Mouse (Mus musculus): Measurements from ENCODE around the gene Phactr3.

Gene Phactr3

DNA sequence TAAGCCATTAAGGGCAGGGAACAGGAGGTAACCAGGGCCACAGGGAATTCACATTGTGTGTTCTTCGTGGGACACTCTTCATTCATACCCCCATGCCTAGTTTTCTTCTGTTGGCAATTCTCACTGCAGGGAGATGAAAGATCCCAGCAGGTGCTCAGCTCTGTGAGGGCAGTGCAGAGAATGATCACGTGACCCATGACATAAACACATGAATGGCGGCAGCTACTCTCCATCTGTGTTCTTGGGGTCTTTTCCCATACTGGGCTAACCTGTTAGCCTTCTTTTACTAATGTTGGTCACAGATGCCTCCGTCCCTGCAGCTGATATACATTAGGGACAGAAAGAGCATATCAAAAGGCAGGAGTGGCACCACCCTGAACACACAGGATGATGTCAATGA lies 16.9 kb downstream of the Phactr3 start:
- DNase-seq (ENCODE audit: low spot score in 2 of 2) = no peak

DNA sequence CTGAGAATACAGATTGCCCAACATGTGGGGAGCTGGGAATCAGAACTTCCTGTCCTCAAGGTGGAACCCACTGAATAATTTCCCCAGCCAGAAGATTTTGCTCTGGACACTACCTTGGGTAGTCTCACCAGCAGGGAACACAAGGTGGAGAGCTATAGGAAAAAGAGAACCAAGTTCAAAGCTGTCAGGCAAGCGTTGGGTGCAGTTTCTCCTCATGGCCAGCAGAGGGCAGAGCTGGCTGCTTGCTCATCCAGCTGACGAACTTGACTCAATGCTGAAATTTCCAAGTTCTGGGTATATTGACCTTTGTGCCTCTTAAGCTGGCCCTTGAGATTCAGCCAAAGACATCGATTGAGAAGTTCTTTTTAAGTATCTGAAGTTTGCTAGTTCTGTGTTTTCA lies 18.7 kb downstream of the Phactr3 start:
- DNase-seq (ENCODE audit: low spot score in 2 of 2) = peak; percentile 70 to 75

DNA sequence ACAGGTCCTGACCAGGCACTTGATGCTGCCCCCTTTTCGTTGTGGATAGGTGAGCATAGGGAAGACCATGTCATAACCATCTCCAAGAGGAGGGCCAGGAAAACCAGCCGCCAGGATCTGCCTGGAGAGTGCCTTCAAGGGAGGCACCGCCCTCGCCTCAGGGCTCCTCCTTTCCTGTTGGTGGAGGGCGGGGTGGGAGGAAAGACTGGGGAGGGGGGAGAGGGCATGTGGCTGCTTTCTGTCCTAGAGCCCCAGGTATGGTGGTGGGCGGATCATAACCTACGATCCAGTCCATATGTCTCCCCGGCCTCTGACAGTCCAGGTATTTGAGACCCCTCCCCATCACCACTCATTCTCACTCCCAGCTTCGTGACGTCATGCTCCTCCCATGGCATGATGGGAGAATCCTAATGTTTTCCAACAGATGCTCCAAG lies 22.7 kb downstream of the Phactr3 start:
- DNase-seq (ENCODE audit: low spot score in 2 of 2) = peak; percentile 82 to 88

DNA sequence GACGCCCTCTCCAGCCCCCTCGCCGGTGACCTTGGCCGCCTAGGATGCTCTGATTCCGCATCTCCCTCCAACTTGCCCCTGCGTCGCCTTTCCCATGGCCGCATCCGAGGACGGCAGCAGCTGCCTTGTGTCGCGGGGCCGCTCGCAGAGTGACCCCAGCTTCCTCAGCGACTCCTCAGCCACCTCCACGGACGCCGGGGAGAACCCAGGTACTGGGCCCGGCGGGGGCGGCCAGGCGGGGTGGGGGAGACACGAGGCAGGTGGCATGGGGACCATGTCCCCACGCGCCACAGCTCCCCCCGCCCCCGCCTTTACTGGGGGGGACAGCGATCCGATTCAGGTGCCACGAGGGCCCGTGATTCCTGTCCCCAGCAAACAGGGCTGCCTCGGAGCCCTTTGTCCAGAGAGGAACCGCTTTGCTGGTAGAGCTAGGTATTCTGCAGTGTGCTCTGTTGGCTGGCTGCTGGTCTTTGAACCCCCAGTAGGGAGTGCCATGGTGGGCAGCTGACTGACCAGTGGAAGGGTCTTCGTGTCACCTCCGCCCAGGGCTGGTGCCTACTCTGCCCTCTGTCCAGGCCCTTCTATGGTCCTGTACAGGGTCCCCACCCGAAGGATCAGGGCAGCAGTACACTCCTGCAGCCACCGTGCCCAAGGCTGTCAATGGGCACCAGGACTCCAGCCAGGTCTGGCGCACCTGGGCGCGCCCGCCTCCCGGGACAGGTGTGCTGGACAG lies 23.7 kb downstream of the Phactr3 start:
- no peak for DNase-seq (ENCODE audit: low spot score in 2 of 2)

DNA sequence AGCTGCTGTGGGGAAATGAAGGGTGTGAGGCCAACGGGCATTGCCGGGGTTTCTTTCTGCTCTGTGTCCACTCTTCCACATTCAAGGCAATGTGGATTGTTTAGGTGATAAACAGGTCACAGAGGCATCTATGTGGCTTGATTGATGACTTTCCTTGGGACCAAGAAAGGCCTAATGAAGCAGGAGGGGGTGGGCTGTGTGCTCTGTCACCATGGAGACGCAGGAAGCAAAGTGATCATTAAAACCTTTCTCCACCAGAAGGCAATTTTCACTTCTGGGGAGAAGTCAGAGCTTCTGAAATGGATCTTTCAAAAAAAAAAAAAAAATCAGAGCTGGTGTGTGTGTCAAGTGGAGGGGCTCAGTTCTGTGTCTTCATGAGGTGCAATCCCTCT lies 24.2 kb downstream of the Phactr3 start:
- DNase-seq (ENCODE audit: low spot score in 2 of 2) = no peak

DNA sequence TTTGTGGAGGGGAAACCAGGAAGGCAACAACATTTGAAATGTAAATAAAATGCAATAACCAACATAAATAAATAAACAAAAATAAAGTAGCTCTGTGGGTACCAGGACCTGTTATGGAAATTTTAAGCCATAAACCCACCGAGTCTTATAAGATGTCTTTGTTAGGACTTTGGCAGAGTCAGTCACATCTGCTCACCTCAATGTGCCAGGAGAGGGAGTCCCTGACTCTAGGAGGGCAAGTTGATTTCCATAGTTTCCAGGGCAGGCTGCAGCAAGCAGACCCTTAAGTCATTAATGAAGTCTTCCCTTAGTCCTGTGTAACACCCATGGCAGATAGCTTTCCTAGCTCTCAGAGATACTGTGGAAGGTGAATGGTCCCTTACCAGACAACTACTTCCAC lies 25.1 kb downstream of the Phactr3 start:
- DNase-seq (ENCODE audit: low spot score in 2 of 2) = no peak

DNA sequence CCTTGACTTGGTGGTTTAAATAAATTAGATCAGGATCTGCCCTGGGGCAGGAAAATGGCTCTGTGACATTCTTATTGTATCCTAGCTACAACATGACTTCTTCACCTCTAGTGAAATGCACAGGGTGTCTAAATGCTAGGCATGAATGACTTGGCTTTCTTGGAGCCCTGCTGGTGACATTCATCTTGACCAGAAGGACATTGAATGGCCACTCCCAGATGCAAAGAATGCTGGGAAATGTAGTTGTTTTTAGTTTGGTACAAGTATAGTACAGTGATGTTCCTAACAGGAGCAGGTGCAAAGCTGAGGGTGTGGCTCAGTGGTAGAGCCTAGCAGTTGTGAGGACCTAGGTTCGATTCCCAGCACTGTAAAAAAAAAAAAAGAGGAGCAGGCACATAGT lies 30.5 kb downstream of the Phactr3 start:
- DNase-seq (ENCODE audit: low spot score in 2 of 2) = no peak

DNA sequence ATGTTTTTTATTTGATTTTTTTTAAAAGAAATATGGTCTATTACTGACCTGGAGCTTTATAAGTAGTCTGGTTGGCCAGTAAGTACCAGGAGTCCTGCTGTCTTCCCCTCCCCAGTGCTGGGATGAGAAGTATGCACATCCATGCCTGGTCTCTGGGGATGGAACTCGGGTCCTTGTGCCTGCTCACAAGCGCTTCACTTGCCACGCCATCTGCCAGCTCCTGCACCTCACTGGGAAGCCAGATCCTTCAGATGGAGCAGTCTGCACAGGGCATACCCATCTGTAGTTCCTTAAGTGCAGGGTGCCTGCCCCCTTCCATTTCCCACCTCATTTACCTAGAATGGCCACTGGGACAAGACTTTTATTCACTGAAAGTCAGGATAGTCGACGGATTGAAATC lies 31.9 kb downstream of the Phactr3 start:
- DNase-seq (ENCODE audit: low spot score in 2 of 2) = no peak

DNA sequence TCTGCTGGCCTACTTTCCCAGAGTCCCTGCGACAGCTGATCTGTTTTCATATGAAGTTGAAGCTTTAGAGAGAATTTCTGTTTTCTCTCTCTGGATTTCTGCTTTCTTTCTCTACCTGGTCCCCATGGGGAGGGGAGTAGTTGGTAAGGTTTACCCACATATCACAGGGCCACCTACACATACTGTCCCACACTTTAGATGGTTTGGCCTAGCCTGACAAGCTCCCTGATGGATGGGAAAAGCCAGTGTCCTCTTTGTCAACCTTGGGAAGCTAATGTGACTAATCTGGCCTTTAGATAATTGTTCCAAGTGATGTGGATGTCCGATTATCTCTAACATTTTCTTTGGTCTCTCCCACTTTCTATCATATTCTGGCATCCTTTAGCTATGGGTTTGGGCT lies 34.8 kb downstream of the Phactr3 start:
- DNase-seq (ENCODE audit: low spot score in 2 of 2) = no peak

DNA sequence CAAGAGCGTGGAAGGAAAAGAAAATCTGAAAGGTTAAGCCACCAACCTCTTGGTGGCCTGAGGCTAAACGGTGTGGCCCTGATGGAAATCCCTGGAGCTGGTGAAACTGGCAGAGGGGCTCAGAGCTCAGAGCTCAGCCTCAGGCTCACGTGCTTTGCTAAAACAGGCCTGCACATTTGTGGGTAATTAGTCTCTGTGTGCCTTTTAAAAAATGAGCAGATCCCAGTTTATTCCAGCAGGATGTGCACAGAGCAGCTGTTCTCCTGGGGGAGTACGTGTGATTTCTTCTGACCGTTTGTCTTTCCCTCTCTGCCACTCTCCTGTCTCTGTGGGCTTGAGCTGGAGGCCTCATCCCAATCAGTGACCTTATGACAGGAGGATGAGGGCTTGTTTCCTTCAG lies 35.4 kb downstream of the Phactr3 start:
- no peak for DNase-seq (ENCODE audit: low spot score in 2 of 2)

DNA sequence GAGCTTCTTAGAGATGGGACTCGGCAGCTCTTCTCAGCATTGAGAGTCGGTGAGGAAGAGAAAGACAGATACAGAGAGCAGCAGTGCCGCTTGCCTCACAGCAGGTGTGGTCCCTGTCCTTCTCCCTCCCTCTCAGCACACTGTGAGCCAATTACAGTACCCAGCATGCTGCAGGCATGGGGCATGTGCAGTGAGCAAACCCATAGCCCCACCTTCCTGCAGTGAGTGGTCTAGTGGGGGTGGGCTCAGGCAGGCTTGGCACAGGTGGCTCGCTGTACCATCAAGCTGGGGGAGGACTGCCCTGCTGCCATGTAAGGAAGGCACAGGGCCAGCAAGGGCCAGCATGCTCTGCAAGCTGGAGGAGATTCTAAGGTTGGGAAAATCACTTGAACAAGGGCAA lies 35.8 kb downstream of the Phactr3 start:
- peak in 1 of 2 experiments; percentile 39 for DNase-seq (ENCODE audit: low spot score in 2 of 2)

DNA sequence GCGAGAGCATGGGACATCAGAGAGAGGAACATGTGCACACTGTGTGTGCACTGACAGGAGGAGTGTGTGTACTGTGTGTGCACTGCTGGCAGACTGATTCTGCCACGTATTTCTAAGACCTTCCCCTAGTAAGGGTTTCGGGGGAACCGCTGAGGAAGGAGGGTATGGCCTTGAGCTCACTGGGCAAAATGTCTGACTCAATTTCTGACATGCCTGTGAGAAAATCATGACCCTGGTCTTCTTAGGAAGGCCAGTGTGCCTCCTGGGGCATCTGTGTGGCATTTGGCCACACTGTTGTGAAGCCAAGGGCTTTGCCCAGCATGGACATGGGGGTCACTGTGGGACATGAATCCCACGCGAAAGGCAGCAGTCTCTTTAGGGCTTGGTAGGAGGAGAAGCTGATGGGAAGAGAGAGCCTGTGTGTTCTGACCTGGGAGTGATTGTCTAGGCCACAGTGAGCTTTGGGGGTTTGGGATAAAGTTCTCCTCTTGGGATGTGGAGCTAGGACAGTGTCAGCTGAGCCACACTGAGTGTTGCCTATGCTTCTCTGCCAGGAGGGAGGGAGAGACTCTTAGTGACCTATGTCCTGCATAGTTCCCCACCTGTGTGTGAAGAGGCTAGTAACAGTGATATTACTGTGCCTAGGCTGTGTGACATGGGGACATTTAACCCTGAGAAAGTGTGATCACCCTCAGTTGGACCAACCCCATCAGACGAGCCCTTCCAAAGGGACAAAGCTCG lies 36.6 kb downstream of the Phactr3 start:
- no peak for DNase-seq (ENCODE audit: low spot score in 2 of 2)

DNA sequence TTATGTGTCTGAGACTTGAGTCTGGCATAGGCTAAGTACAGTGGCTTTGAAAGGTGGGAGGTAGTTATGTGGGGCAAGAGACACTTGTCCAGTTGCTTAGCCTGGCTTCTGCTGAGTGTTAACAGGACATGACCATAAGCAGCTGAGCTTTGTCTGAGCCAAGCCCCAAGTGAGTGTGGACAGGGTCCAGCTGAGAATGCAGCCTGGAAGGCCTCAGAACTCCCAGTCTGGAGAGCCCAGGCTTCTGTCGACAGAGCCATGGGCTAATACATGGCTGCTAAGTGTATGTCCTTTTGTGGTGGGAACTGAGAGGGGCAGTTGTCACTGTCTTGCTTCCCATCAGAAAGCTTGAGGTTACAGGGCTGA lies 37.1 kb downstream of the Phactr3 start:
- no peak for DNase-seq (ENCODE audit: low spot score in 2 of 2)

DNA sequence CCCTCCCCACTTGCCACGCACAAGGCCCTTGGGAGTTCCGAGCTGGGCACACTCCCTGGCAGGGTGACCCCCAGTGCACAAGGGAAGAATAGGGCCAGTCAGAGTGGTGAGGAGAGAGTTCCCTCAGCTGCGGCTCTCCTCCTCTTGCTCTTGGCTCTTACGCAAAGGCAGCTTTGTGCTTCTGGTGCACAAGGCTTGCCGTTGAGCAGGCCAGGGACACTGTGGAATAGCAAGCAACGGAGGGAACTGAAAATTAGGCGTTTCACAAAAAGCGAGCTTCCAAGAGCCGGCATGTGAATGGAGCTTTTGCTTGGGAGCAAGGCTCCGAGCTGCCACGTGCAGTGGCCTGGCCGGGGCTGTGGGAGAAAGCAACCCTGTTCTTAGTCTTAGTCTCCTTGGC lies 40.2 kb downstream of the Phactr3 start:
- DNase-seq (ENCODE audit: low spot score in 2 of 2) = peak; percentile 55 to 59

DNA sequence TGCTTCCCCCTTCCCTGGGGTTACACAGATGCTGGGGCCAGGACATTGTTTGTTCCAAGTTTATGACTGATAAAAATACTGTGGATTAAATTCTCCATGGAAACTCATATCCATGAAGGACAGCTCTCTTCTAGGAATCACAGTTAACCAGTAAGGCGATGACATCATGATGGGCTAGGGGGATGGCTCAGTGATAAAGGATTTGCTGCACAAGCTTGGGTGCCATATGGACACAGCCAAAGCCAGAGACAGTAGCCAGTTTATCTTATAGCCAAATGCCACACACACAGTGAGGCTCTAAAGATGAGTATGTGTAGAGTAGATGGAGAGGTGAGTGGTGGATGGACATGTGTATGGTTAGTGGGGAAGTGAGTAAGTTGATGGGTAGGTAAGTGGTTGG lies 45.2 kb downstream of the Phactr3 start:
- DNase-seq (ENCODE audit: low spot score in 2 of 2) = no peak

DNA sequence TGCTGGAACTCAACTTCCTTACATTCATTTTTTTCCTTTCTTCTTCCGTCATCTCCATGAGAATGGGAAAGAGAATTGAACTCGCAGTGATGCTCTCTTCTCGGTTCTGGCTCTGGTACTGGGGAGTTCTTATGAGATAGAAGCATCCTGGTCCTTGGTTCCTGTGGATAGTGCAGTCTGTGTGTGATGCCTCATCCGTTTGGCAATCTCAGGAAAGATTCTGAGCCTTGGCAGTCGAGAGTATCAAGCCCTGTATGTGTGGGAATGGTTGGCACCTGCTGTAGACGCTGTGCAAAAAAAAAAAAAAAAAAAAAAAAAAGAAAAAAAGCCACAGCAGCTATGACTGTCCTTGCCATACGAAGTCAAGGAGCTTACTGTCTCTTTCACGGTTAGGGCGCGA lies 47.2 kb downstream of the Phactr3 start:
- peak in 1 of 2 experiments; percentile 49 for DNase-seq (ENCODE audit: low spot score in 2 of 2)

DNA sequence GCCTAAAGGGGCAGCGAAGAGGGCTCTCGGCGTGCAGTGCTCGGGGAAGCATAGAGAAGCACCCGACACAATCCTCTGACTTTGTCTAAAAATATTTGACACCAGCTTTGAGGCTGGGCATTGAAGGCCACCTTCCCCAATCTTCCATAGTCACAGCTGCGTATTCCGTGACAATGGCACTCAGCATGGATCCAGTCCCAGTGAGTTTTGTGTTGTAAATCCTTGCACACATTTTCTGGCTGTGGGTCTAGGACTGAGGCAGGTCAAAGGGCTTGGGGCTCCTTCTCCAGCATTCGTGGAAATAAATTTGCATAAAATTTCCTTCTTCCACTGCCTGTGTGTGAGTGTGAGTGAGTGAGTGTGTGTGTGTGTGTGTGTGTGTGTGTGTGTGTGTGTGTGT lies 51.2 kb downstream of the Phactr3 start:
- no peak for DNase-seq (ENCODE audit: low spot score in 2 of 2)

DNA sequence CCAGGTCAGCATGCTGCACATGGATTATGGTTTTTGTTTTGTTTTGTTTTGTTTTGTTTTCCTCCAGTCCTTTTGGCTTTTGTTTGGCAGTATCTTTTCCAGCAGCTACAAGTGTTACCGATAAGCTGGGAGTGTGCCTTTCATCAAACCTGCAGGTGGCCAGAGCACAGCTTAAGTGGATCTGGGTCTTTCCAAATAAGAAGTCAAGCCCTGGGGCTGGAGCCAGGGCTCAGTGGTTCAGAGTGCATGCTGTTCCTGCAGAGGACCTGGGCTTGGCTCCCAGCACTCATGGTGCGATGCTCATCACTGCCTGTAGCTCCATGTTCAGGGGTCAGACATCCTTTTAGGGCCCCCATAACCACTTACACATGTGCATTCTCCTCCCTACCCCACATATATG lies 55.2 kb downstream of the Phactr3 start:
- no peak for DNase-seq (ENCODE audit: low spot score in 2 of 2)

DNA sequence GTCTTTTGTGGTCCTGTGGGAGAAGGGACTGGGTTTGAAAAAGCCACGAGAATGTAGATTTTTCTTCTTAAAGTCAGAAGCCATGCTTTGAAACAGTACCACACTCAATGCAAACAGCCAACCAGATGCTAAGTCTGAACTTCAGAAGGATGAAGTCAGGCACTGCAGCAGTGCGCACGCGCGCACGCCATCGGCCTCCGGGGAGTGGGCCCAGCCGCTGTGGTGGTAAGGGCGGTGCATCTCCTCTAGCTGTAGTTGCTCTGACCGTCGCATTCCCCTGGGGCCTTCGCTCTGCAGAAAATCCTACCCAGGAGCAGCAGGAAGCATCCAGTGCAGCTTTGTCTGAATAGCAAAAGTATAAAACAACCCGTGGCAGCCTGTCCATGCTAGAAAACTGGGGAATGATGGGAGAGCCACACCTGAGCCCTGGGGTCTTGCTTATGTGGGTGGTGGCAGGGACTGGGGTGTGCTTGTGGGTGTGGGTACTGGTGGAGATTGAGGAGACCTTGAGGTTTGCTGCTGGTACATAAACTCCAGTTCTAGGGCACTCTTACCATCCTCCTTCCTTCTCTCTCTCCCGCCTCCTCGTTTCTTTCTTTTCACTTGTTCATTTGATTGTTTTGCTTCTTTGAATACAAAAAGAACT lies 56.6 kb downstream of the Phactr3 start:
- peak; percentile 53 to 58 for DNase-seq (ENCODE audit: low spot score in 2 of 2)

DNA sequence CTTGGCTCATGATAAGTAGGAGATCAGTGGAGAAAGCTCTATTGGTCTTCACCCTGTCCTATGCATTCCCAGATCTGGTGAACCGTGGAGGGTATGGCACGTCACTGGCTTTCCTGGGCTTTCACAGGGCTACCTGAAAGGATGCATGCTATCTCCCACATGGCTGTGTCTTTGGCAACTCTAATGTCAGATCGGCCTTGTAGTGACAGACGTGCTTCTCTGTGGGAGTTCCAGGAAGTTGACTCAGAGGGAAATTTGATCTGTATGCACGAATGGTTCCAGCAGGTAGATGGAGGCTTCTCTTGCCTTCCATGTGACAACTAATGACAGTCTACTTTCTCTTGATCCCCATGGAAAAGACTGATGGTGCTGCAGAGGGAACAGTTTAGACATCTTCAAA lies 65.5 kb downstream of the Phactr3 start:
- DNase-seq (ENCODE audit: low spot score in 2 of 2) = no peak

DNA sequence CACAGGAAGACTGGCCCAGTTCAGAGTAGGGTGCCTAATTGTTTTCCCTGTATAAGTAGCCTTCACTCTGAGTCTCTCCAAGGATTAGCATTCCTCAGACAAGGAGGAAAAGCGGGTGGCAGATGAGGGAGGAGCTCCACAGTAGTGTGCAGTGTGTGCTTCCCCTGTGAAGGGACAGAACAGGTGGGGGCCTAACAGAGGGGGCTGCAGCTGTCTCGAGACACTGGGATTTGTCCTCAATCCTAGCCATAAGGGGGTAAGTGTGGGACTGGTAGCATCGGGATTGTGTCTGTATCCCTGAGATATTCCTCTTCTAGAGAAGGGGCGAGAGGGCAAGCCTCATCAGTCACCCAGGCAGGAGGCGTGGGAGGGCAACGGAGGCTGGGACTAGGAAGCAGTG lies 66.1 kb downstream of the Phactr3 start:
- no peak for DNase-seq (ENCODE audit: low spot score in 2 of 2)

DNA sequence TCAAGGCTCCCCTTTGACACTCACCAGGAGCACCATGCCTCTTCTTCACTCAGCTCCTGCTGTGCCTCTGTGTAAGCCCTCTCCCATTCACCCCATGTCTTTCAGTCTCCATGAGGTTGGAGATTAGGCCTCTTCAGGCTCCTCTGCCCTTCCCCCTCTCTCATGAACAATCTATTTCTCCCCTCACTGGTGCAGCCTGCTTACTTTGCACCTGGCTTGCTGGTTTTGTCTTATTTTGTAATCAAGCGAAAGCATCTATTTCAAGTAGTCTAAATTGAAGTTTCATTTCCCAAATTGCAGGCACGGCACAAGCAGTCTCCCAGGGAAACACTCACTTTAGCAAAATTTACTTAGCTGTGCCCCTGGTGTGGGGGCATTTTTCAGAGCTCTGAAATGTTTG lies 70.2 kb downstream of the Phactr3 start:
- DNase-seq (ENCODE audit: low spot score in 2 of 2) = no peak

DNA sequence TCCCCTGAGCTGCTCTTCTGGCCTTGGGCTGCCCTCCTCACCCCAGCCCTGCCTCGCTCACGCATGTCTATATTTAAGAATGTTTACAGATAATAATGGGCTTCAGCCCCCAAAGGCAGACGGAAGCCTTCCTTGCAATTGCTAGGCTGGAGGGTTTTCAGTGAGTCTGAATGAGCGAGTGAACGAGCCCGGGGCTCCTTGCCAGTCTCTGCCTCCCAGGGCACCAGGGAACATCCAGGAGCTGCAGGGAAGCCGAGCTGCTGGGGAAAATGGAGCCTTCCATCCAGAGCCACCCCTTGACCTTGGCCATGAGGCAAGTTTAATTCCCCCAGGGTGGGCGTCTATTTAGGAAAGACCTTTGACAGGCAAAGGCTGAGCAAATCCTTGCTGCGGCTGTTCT lies 74.1 kb downstream of the Phactr3 start:
- DNase-seq (ENCODE audit: low spot score in 2 of 2) = no peak

Data from right cerebral cortex, adult 2 months (tissue).